Mouse (Mus musculus): Measurements from ENCODE around the gene Pim3.

GRCm38 (mm10) chr15:88895119-88895518 lies 33.1 kb downstream of the Pim3 start:
- no peak for TF ChIP-seq POLR2A (IDR thresholded peaks at IDR 0.05; ENCODE audit: low read depth, low read length)
- TF ChIP-seq SMC3 (IDR thresholded peaks at IDR 0.05; ENCODE audit: low read depth, low read length): no peak
- 0 out of 4 replicates have a peak, but pooled peaks of 1 of the 2 experiments have one; percentile 1 for TF ChIP-seq CTCF (conservative IDR thresholded peaks at IDR 0.05 in 1 of 2, IDR thresholded peaks at IDR 0.05 in 1 of 2; ENCODE audit: low read depth in 2 of 2, low read length in 2 of 2)
- TF ChIP-seq GABPA (IDR thresholded peaks at IDR 0.05; ENCODE audit: insufficient replicate concordance, low read depth, low read length): no peak
- no peak for TF ChIP-seq E2F4 (IDR thresholded peaks at IDR 0.05; ENCODE audit: insufficient replicate concordance, low read depth, low read length)
- no peak for TF ChIP-seq MYC (IDR thresholded peaks at IDR 0.05; ENCODE audit: low read depth, low read length)
- no peak for TF ChIP-seq ETS1 (conservative IDR thresholded peaks at IDR 0.05; ENCODE audit: low read depth, low read length)
- TF ChIP-seq ZNF384 (IDR thresholded peaks at IDR 0.05; ENCODE audit: low read depth, low read length): no peak
- TF ChIP-seq TCF12 (IDR thresholded peaks at IDR 0.05; ENCODE audit: low read depth, low read length): no peak

All from CH12.LX (cell line).